Mouse (Mus musculus): Measurements from ENCODE around the gene Ctsd.

Gene Ctsd

GRCm38 (mm10) chr7:142399250-142399649 is 11.4 kb upstream of the Ctsd start:
- no peak for DNase-seq

DNA sequence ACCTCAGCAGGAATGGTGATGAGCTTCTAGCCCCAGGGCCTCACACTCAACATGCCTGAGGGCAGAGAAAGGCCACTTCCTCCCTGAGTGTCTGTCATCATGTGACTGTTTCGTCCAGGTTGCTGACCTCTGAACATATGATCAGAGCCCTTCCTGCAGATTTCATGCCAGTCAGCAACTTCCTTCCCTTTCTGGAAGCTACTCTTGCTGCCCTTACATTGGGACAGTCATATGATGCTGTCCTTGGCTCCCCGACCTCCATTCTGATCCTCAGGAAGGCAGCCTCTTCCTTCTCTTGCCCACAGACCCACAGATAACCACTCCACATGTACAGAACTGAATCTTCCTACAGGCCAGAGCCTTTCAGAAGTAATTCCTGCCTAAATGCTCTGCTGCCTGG is 10.2 kb upstream of the Ctsd start:
- no peak for DNase-seq

GRCm38 (mm10) chr7:142396611-142397010 is 8.8 kb upstream of the Ctsd start:
- no peak for DNase-seq

- DNase-seq, result no peak
Observed at GRCm38 (mm10) chr7:142395472-142395871, 7.6 kb upstream of the Ctsd start.

GRCm38 (mm10) chr7:142394261-142395190 is 6.7 kb upstream of the Ctsd start:
- peak; percentile 18 for DNase-seq

- peak; percentile 34 for DNase-seq
Observed at GRCm38 (mm10) chr7:142393191-142393590, 5.4 kb upstream of the Ctsd start.

DNA sequence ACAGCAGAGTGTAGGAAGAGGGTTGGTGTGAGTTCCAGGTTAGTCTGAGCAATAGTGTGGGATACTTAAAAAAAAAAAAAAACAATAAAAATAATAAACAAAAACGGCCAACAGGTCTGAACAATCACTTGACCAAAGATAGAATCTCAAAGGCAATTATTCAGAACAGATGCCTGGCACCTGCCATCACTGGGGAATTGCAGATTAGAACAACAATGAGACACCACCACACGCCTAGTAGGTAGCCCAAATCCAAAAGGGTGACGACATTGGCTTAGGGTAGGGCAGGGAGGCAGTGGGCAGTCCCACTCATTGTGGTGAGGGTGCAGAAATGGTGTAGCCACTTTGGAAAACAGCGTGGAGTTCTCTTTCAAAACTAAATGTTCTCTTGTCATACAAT is 3.8 kb upstream of the Ctsd start:
- no peak for DNase-seq

DNA sequence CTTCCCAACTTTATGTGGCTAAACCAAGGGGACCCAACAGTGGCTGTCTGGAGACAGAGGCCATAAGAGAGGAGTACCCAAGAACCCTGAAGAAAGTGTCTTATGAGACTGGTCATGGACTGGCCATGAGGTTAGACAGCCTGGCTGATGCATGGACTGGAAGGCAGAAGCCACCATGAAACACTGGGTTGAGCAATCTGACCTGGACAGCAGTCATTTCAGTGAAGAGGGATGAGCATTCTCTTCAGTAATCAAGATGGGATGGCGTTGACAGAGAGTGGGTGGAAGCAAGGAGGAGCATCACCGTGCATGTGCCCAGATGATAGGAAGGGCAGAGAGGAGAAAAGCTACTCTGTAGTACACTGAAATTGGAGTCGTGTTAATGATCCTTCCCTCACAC is 3.3 kb upstream of the Ctsd start:
- no peak for DNase-seq

GRCm38 (mm10) chr7:142389961-142390650 is 2.3 kb upstream of the Ctsd start:
- no peak for DNase-seq

- no peak for DNase-seq
Observed at GRCm38 (mm10) chr7:142388740-142389139, 902 bp upstream of the Ctsd start.

DNA sequence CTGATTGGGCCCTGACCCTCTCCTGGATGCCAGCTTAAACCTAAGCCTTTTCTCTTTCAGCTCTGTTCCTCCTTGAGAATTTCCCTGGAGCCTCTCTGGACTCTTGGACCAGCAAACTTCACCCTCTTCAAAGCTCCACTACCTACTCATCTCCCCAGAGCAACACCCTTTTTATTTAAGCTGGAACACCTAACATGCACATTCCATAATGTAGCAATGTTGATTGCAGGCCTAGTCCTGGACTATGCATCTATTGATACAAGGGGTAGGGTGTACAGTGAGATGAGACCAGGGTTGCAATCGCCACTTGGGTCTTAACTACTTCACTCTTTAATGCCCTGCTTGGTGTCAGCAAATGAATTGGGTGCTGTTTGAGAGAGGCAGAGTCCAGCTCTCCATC is 360 bp upstream of the Ctsd start:
- no peak for DNase-seq

DNA sequence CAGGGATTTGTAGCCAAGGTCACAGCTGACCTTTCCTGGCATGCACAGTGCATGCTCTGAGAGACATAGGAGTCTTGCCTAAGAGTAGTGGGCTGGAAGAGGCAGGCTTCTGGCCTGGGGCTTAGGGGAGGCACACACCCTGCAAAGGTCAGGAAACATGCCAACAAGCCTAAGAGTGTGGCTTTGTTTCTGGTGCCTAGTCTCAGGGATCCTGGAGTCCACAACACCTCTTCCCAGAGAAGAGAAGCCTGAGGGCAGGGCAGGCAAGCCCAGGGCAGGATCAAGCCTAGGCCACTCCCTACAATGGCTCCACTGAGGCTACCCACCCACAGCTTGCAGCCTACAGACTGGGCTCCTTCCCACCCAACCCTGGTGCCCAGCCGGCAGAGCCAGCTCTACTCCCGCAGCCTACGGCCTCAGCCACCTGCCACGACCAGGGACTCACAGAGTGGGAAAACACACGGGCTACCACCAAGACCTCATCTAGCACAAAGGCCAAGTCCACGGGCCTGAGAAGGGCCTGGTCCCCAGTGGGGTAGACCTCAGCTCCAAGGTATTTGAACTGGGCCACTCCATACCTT is 1.1 kb downstream of the Ctsd start:
- DNase-seq, result peak; percentile 46

DNA sequence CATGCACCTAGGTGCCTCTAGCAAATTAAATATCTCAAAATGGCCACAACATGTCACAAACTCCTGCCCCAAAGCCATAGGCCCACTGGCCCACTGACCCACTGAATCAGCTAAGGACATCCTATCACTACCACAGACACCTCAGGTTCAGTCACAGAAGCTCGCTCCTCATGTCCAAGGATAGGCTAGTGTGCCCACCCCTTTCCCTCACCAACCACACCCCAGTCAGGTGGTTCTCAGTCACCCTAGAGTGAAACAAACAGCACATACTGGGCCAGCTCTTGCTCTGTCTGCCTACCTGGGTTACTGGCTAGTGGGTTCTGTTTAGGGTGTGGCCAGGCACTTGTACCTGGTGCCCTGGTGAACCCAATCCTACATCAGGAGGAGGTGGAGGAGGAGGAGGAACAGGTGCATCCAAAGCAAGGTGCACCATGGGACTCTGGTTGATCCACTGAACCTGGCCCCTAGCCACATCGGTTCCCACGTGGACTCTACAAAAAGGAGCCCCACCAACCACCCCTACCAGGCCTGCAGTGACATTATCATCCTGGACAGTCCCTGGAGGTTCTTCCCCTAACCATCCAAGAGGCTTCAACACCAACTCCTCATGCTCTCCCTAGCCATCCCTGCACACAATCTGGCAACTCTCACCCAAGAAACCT is 2.0 kb downstream of the Ctsd start:
- DNase-seq, result no peak

GRCm38 (mm10) chr7:142384306-142384705 is 3.5 kb downstream of the Ctsd start:
- no peak for DNase-seq

- DNase-seq, result no peak
Observed at GRCm38 (mm10) chr7:142382567-142382966, 5.3 kb downstream of the Ctsd start, which contains the start of gene Gm49369. Gene Gm49369, minus strand, starts transcription at chr7:142382667.

DNA sequence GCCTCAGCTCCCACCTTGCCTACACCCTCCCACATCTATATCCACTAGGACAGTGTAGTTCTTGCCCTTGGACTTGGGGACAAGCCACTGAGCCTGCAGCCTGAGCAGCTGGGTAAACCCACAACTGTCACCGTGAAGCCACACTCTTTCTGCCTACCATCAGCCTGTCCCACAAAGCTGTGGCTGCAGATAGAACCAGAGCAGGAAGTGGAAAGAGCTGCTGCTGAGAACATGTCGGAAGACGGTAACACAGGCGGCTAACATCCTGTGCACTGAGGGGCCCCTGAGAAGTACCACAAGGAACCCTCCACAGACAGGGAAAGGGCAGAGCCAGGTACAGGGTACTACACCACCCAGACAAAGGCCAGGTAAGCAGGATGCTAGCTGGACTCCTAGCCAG is 6.7 kb downstream of the Ctsd start:
- DNase-seq, result peak; percentile 85

GRCm38 (mm10) chr7:142379186-142379585 is 8.7 kb downstream of the Ctsd start:
- DNase-seq, result peak; percentile 76

DNA sequence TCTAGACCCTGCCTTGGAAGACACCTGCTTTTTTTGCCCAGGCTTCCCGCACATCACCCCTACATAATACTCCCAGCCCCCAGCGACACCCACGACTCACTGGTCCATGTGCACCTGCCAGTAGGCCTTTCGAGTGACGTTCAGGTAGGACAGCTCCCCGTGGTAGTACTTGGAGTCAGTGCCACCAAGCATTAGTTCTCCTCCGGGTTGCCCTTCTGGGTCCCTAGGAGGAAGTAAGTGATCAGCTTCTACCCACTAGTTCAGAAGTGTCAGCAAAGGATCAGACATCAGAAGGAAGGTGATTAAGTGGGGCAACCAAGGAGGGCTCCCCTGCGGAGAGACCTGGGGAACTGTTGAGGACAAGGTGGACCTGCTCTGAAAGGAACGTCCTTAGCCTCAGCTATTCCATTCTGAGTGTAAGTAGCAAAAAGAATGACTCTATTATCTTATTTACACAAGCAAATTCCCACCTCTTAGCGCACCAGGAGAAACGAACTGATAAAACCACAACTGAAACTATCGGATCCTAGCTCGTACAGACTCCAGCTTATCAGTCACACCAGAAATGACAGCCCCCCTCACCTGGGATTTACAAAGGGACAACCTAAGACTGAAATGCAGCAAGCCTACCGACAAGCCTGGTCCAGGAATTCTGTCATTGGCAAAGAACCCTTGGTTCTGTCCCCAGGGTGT is 10.5 kb downstream of the Ctsd start:
- no peak for DNase-seq

DNA sequence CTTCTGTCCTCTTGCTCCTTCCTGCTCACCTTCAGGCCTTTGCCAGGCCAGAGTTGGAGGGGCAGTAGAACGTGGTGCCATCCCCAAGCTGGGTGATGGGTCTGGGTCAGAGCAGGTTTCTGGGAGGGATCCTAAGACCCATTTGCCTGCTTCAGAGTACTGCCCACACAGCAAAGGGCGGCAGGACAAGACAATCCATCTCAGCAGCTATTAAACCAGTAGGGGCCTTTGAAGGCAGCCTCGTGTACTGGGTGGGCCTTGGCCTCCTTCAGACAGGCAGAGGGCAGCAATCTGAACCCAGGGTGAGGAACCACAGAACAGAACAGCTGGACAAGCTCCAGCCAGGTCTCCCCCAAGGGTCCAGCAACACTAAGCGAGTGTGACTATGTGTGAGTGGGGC is 11.7 kb downstream of the Ctsd start:
- no peak for DNase-seq

GRCm38 (mm10) chr7:142375261-142375724 is 12.5 kb downstream of the Ctsd start:
- no peak for DNase-seq

DNA sequence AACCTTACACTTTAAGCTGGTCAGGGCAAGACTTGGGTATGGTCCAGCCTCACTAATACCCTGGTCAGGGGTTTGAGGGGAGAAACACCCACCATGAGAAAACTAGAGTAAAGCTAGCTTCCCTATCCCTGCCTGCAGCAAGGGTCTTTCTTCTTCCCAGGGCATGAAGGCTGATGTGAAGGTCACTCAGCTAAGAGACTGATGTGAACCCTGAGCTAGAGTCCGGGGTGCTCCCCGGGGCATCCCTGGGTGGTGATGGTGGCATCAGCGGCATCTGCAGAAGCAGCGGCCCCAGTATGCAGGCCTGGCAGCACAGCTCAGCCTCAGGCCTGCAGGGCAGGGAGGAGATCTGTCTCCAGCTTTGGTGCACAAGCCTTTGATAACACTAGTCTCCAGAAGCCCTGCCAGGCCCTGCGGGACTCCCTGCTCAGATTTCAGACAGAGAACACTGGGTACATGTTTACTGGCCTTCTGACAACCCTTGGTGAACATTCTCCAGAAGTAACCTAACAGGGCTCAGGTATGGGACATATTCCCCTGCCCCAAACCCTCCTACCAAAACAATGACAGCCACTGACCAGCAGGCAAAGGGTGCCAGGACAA is 13.3 kb downstream of the Ctsd start:
- no peak for DNase-seq

Data from thymus, postnatal 14 days (tissue).